Mouse (Mus musculus): ENCODE data around the gene Slc44a4.
"Not testable (repeated sequence)": the region's sequence is repeated elsewhere in the genome, so short reads cannot be mapped to it uniquely, and the experiment has no call there.

The Slc44a4 gene

GRCm38 (mm10) chr17:34959881-34960515, 45.7 kb downstream of the Slc44a4 start:
- in situ Hi-C loops (cut with MboI, MseI), result no loop called here

- in situ Hi-C loops (cut with MboI, MseI), result no loop called here
Observed at GRCm38 (mm10) chr17:34960702-34961493, 46.6 kb downstream of the Slc44a4 start.

GRCm38 (mm10) chr17:34962125-34962524, 47.9 kb downstream of the Slc44a4 start:
- in situ Hi-C loops (cut with MboI, MseI), result no loop called here

- in situ Hi-C loops (cut with MboI, MseI), result no loop called here
Observed at GRCm38 (mm10) chr17:34962841-34963240, 48.6 kb downstream of the Slc44a4 start.

- in situ Hi-C loops (cut with MboI, MseI), result no loop called here
Observed at GRCm38 (mm10) chr17:34964640-34965049, 50.4 kb downstream of the Slc44a4 start.

- in situ Hi-C loops (cut with MboI, MseI), result no loop called here
Observed at GRCm38 (mm10) chr17:34965627-34966026, 51.4 kb downstream of the Slc44a4 start.

- in situ Hi-C loops (cut with MboI, MseI), result not testable (repeated sequence)
Observed at GRCm38 (mm10) chr17:34969822-34970221, 55.6 kb downstream of the Slc44a4 start, which contains the start of gene Gm20481. TSS of gene Gm20481 (plus strand) at chr17:34969912.

GRCm38 (mm10) chr17:34970850-34971249, 56.6 kb downstream of the Slc44a4 start:
- in situ Hi-C loops (cut with MboI, MseI), result not testable (repeated sequence)

- in situ Hi-C loops (cut with MboI, MseI), result not testable (repeated sequence)
Observed at GRCm38 (mm10) chr17:34971694-34972068, 57.4 kb downstream of the Slc44a4 start.

- in situ Hi-C loops (cut with MboI, MseI), result not testable (repeated sequence)
Observed at GRCm38 (mm10) chr17:34972069-34972749, 57.9 kb downstream of the Slc44a4 start, which contains the start of the genes Hspa1a and Hspa1l. TSS of gene Hspa1a (minus strand) at chr17:34972156. TSS of gene Hspa1l (plus strand) at chr17:34972703.

- in situ Hi-C loops (cut with MboI, MseI), result no loop called here
Observed at GRCm38 (mm10) chr17:34975581-34976492, 61.6 kb downstream of the Slc44a4 start.

- in situ Hi-C loops (cut with MboI, MseI), result no loop called here
Observed at GRCm38 (mm10) chr17:34977000-34977399, 62.7 kb downstream of the Slc44a4 start.

GRCm38 (mm10) chr17:34978239-34978638, 64.0 kb downstream of the Slc44a4 start:
- in situ Hi-C loops (cut with MboI, MseI), result no loop called here

- in situ Hi-C loops (cut with MboI, MseI), result loop anchor here (5.0 kb wide), 1 partner anchor 32 kb away; no protein-coding TSS in a partner anchor
Observed at GRCm38 (mm10) chr17:34979631-34980030, 65.4 kb downstream of the Slc44a4 start.

Data from regulatory T cell (primary cell).